Mouse (Mus musculus) activated CD4-positive, CD25-positive, alpha-beta regulatory T cell (primary cell): ENCODE measurements around the gene Pabpn1l. TPM values are rescaled to one million over a fixed set of nuclear protein-coding genes. Genes with fewer than 3 reads are reported as not detected.

Source experiments
- polyA plus RNA-seq, 2 experiments: library from polyadenylated mRNA; unstranded; fragments of 100-300 nt; shearing (Covaris generic); gene quantifications; one replicate each; pipeline ENCODE4 v1.2.1; 2017

The Pabpn1l gene
- polyA plus RNA-seq, result not detected

GRCm38 (mm10) chr8:122622727-122623126, at the start of gene Pabpn1l:
Gene Pabpn1l, minus strand, starts transcription at chr8:122622739.

DNA sequence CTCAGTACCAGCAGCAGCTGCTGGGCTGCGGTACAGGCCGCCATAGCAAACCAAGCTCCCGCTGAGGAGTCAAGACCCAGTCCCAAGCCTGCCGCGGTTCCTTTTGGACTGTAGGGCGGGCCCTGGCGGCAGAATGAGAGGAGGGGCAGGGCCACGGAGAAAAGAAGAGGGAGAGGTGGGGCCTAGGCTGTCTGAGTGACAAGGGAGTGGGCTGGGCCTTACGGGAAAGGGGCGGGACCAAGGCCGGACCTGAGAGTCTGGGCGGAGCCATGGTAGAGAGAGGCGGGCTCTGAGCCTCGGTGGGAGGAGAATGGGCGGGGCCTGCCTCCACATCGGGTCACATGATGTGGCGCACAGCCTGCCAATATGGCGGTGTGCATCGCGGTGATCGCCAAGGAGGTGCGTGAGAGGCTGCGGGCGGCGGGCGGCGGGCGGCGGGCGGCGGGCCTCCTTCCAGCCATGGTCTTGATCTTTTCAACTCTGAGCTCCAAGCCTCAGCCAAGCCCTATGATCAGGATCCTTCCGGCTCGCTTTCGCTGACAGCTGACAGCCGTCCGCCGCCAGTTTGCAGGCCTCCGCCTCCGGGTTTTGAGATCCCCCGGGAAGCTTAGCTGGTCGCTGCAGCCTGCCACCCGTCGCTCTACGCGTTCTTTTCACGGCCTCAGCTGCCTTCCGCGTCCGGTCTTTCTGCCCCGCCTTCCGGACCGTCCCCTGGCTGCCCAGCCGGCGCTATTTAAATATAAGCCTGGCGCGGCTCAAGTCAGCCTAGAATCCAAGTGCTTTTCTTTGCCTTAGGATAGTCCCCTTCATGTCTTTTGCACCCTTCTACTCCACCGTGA, 11.0 kb downstream of the Pabpn1l start, which contains the start of the genes Galns and Trappc2l:
Gene Galns (minus strand): TSS at position 169 of the 839 bp plus-strand sequence.
Gene Trappc2l (plus strand): TSS at position 346 of the 839 bp plus-strand sequence.

DNA sequence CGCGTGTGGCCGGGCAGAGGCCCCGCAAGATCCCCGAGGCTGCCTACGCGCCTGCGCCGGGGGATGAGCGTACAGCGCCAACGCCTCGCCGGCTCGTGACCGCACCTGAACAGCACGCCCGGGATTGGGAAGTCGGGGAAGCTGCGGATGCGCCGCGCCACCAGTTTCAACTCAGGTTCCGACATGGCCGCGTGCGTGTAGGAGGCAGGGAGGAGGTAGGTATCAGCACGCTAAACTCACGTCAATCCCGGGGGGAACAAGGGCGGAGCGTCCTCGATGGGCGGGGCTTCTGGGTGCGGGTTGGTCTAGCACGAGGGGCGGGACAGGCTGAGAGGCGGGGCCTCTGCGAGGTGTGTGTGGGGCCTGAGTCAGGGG, 45.9 kb downstream of the Pabpn1l start, which contains the start of gene Aprt:
Gene Aprt (minus strand): TSS at position 262 of the 375 bp plus-strand sequence.

Other genes with a start within 250 kb of the Pabpn1l start
- gene Zc3h18, start 246.1 kb downstream of the Pabpn1l start, polyA plus RNA-seq, result 10 to 100 TPM; 32.9 to 46.8 TPM
- under 1 TPM; 0.54 to 0.58 TPM for gene Il17c, start 200.7 kb downstream of the Pabpn1l start, polyA plus RNA-seq
- 1,000 to 10,000 TPM in 1 of 2 experiments, 100 to 1,000 TPM in 1; 815 to 1,144 TPM for gene Cyba, start 189.8 kb downstream of the Pabpn1l start, polyA plus RNA-seq
- 10 to 100 TPM; 18.2 to 22.0 TPM for gene Mvd, start 179.3 kb downstream of the Pabpn1l start, polyA plus RNA-seq
- 1 to 10 TPM; 5.3 to 6.0 TPM for gene Snai3, start 162.0 kb downstream of the Pabpn1l start, polyA plus RNA-seq
- gene Rnf166, start 146.7 kb downstream of the Pabpn1l start, polyA plus RNA-seq, result 100 to 1,000 TPM; 135 to 165 TPM
- 10 to 100 TPM; 59.4 to 89.7 TPM for gene Ctu2, start 146.6 kb downstream of the Pabpn1l start, polyA plus RNA-seq
- gene Piezo1, start 71.4 kb downstream of the Pabpn1l start, polyA plus RNA-seq, result 10 to 100 TPM in 1 of 2 experiments, 1 to 10 TPM in 1; 3.8 to 18.3 TPM
- gene Cdt1, start 54.7 kb downstream of the Pabpn1l start, polyA plus RNA-seq, result 10 to 100 TPM; 18.4 to 32.8 TPM
- 100 to 1,000 TPM; 210 to 270 TPM for gene Aprt, start 45.8 kb downstream of the Pabpn1l start, polyA plus RNA-seq
- gene Galns, start 11.3 kb downstream of the Pabpn1l start, polyA plus RNA-seq, result 10 to 100 TPM; 15.8 to 16.0 TPM
- 10 to 100 TPM; 47.4 to 54.6 TPM for gene Trappc2l, start 11.1 kb downstream of the Pabpn1l start, polyA plus RNA-seq
- gene Cbfa2t3, start 76.4 kb upstream of the Pabpn1l start, polyA plus RNA-seq, result 1 to 10 TPM in 1 of 2 experiments, under 1 TPM in 1; 0.42 to 1.2 TPM
- gene Acsf3, start 152.7 kb upstream of the Pabpn1l start, polyA plus RNA-seq, result 1 to 10 TPM; 6.5 to 7.2 TPM
- gene Cdh15, start 225.2 kb upstream of the Pabpn1l start, polyA plus RNA-seq, result under 1 TPM; 0.13 to 0.16 TPM